In the genomic region with DNA sequence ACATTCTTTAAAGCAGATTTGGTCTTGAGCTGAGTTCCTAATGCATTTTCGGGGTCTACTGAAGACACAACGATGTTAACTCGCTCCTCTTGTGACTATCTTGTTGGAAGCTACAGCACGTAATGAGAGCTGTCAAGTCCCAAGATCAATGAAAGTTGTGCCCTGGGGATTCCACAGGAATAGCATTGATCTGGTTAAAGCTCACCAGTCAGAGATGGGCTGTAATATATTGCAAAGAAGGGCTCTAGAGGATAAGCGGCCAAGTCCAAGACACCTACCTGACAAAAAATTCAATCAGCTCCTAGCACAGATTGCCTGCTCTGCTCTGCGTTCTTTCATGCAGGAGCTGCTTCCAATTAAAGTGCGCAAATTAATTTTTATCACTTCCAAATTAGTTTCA, we compare ENCODE assay signal across 25 mouse cellular contexts.
A peak's percentile ranks its signal among the peaks of the same experiment; 100 is the strongest.
DNase-seq lines count a peak whose midpoint lies in the region; ATAC-seq lines count a peak whose summit lies in the region.
"Had no signal": no experiment of that assay in that cellular context is flagged by ENCODE, and none has a peak within 500 bp of the region (broad histone marks: within the 10 kb centered on the region; RNA-seq: fewer than 3 reads in every experiment).

No protein-coding gene starts in this region.

- 77% methylated on average over 7 of the region's 7 CpGs for WGBS in neural tube, embryonic 11.5 days
- 52% methylated on average over 7 of the region's 7 CpGs for WGBS in hindbrain, embryonic 14.5 days
- 64% methylated on average over 7 of the region's 7 CpGs for WGBS in midbrain, embryonic 13.5 days
- WGBS in neural tube, embryonic 15.5 days: 48% methylated on average over 7 of the region's 7 CpGs

- no peaks in the 10 kb centered on the region for H3K27me3 ChIP-seq in neural tube, embryonic 11.5 days (ENCODE audit: control insufficient read depth, insufficient read depth, low read length)
- H3K27me3 ChIP-seq in hindbrain, embryonic 14.5 days (ENCODE audit: control insufficient read depth, insufficient read depth, low read length): no peaks in the 10 kb centered on the region
- no peaks in the 10 kb centered on the region for H3K27me3 ChIP-seq in midbrain, embryonic 13.5 days
- H3K27me3 ChIP-seq in neural tube, embryonic 15.5 days (replicated peaks): no peaks in the 10 kb centered on the region
- H3K27me3 ChIP-seq: embryonic facial prominence, embryonic 13.5 days; limb, embryonic 13.5 days; liver, embryonic 12.5 days had no signal

- no peak overlapping the region for H3K27ac ChIP-seq in neural tube, embryonic 11.5 days (ENCODE audit: low read depth, low read length)
- H3K27ac ChIP-seq in hindbrain, embryonic 14.5 days: peak overlapping the region; percentile 78
- peak overlapping the region; percentile 80 for H3K27ac ChIP-seq in midbrain, embryonic 13.5 days
- no peak overlapping the region for H3K27ac ChIP-seq in neural tube, embryonic 15.5 days (replicated peaks)
- H3K27ac ChIP-seq: embryonic facial prominence, embryonic 13.5 days; gastrocnemius, adult 2 months; layer of hippocampus, adult 2 months; limb, embryonic 13.5 days; liver, embryonic 12.5 days; stomach, postnatal 0 days had no signal

- H3K4me3 ChIP-seq in neural tube, embryonic 11.5 days (ENCODE audit: low read depth, low read length): no peak overlapping the region
- H3K4me3 ChIP-seq in hindbrain, embryonic 14.5 days (replicated peaks; ENCODE audit: low read length): no peak overlapping the region
- H3K4me3 ChIP-seq in midbrain, embryonic 13.5 days (replicated peaks): no peak overlapping the region
- no peak overlapping the region for H3K4me3 ChIP-seq in neural tube, embryonic 15.5 days (replicated peaks)
- H3K4me3 ChIP-seq: embryonic facial prominence, embryonic 13.5 days; erythroblast, embryonic 14.5 days; gastrocnemius, adult 2 months; layer of hippocampus, adult 2 months; limb, embryonic 13.5 days; liver, embryonic 12.5 days had no signal

- peaks cover 6% of the 10 kb centered on the region; the same call in 1 of the 2 replicates for H3K4me1 ChIP-seq in neural tube, embryonic 11.5 days (ENCODE audit: control insufficient read depth, insufficient read depth, low read length)
- H3K4me1 ChIP-seq in hindbrain, embryonic 14.5 days (replicated peaks; ENCODE audit: control insufficient read depth, insufficient read depth, low read length): peaks cover 10% of the 10 kb centered on the region
- peaks cover 15% of the 10 kb centered on the region for H3K4me1 ChIP-seq in midbrain, embryonic 13.5 days (replicated peaks)
- H3K4me1 ChIP-seq in neural tube, embryonic 15.5 days: peaks cover 5% of the 10 kb centered on the region
- H3K4me1 ChIP-seq: liver, embryonic 12.5 days had no signal

- no peaks in the 10 kb centered on the region for H3K36me3 ChIP-seq in neural tube, embryonic 11.5 days (ENCODE audit: control insufficient read depth, insufficient read depth, low read length)
- H3K36me3 ChIP-seq in hindbrain, embryonic 14.5 days (replicated peaks; ENCODE audit: control insufficient read depth, insufficient read depth): peaks cover 15% of the 10 kb centered on the region
- H3K36me3 ChIP-seq in midbrain, embryonic 13.5 days: peaks cover 20% of the 10 kb centered on the region
- H3K36me3 ChIP-seq in neural tube, embryonic 15.5 days: peaks cover 11% of the 10 kb centered on the region; the same call in 1 of the 2 replicates
- H3K36me3 ChIP-seq: liver, embryonic 12.5 days had no signal

- ATAC-seq in neural tube, embryonic 11.5 days (ENCODE audit: insufficient read depth, low FRiP score, low TSS enrichment): no peak
- peak; percentile 73 for ATAC-seq in hindbrain, embryonic 14.5 days (ENCODE audit: low FRiP score)
- peak; percentile 67 for ATAC-seq in midbrain, embryonic 13.5 days
- peak; percentile 46; the same call in 1 of the 2 replicates for ATAC-seq in neural tube, embryonic 15.5 days (ENCODE audit: low FRiP score)
- ATAC-seq: intestine, embryonic 16.5 days; liver, embryonic 12.5 days had no signal

- no peak overlapping the region for H3K4me2 ChIP-seq in neural tube, embryonic 11.5 days (ENCODE audit: low read depth)
- no peak overlapping the region for H3K4me2 ChIP-seq in hindbrain, embryonic 14.5 days (replicated peaks)
- no peak overlapping the region for H3K4me2 ChIP-seq in midbrain, embryonic 13.5 days (replicated peaks)
- H3K4me2 ChIP-seq in neural tube, embryonic 15.5 days: no peak overlapping the region
- H3K4me2 ChIP-seq: embryonic facial prominence, embryonic 13.5 days; limb, embryonic 13.5 days; liver, embryonic 12.5 days had no signal

- DNase-seq in neural tube, embryonic 11.5 days (ENCODE audit: low spot score): peak; percentile 47
- no peak for DNase-seq in neural tube, embryonic 10.5 days (ENCODE audit: extremely low spot score, low spot score)
- peak; percentile 53 for DNase-seq in hindbrain, embryonic 14.5 days (ENCODE audit: low spot score)
- no peak for DNase-seq in testis, postnatal 14 days (ENCODE audit: low spot score)
- no peak for DNase-seq in thymus, postnatal 0 days (ENCODE audit: low spot score)
- DNase-seq: adrenal gland, adult 8-10 months; cerebellum, adult 8-10 months; cerebellum, postnatal 36 days; embryo, embryonic 11 days; gastrocnemius, adult 2 months; kidney, adult 9 months; kidney, postnatal 14 days; layer of hippocampus, postnatal 36 days; lung, adult 2 months; lung, postnatal 14 days; right cerebral cortex, postnatal 14 days had no signal

- H3K9ac ChIP-seq in neural tube, embryonic 11.5 days (ENCODE audit: low read length): no peak overlapping the region
- no peak overlapping the region for H3K9ac ChIP-seq in hindbrain, embryonic 14.5 days
- H3K9ac ChIP-seq in midbrain, embryonic 13.5 days (replicated peaks): no peak overlapping the region
- H3K9ac ChIP-seq in neural tube, embryonic 15.5 days (replicated peaks): no peak overlapping the region
- H3K9ac ChIP-seq: embryonic facial prominence, embryonic 13.5 days; limb, embryonic 13.5 days; liver, embryonic 12.5 days had no signal

- no peaks in the 10 kb centered on the region for H3K9me3 ChIP-seq in neural tube, embryonic 11.5 days (ENCODE audit: control insufficient read depth, low read length)
- no peaks in the 10 kb centered on the region for H3K9me3 ChIP-seq in hindbrain, embryonic 14.5 days (ENCODE audit: control insufficient read depth, low read length)
- H3K9me3 ChIP-seq in midbrain, embryonic 13.5 days: no peaks in the 10 kb centered on the region
- H3K9me3 ChIP-seq in neural tube, embryonic 15.5 days (replicated peaks): no peaks in the 10 kb centered on the region
- H3K9me3 ChIP-seq: embryonic facial prominence, embryonic 13.5 days; limb, embryonic 13.5 days; liver, embryonic 12.5 days had no signal

Comparison
In these comparisons a context has a peak if more than half of its experiments do, and no peak if none do; other contexts are left out.
1. DNase-seq: peak in neural tube, embryonic 11.5 days (single experiment) and hindbrain, embryonic 14.5 days (single experiment); none in neural tube, embryonic 10.5 days (single experiment), testis, postnatal 14 days (single experiment) and thymus, postnatal 0 days (single experiment).
2. H3K27ac ChIP-seq: peak in hindbrain, embryonic 14.5 days (single experiment) and midbrain, embryonic 13.5 days (single experiment); none in neural tube, embryonic 11.5 days (single experiment) and neural tube, embryonic 15.5 days (single experiment).